Comparison of ENCODE assay signal across 13 mouse cellular contexts in genomic region chr7:130037573-130037925, GRCm38 (mm10).
A peak's percentile ranks its signal among the peaks of the same experiment; 100 is the strongest.
DNase-seq lines count a peak whose midpoint lies in the region; ATAC-seq lines count a peak whose summit lies in the region.
"Had no signal": no experiment of that assay in that cellular context is flagged by ENCODE, and none has a peak within 500 bp of the region (broad histone marks: within the 10 kb centered on the region; RNA-seq: fewer than 3 reads in every experiment).

No protein-coding gene starts in this region.

- H3K4me3 ChIP-seq in embryonic facial prominence, embryonic 14.5 days (ENCODE audit: low read depth, low read length), result no peak overlapping the region
- H3K4me3 ChIP-seq: heart, embryonic 15.5 days; megakaryocyte, embryonic 14.5 days; myocyte had no signal

- no peaks in the 10 kb centered on the region for H3K27me3 ChIP-seq in embryonic facial prominence, embryonic 14.5 days (replicated peaks; ENCODE audit: control insufficient read depth, insufficient read depth, low read length)
- H3K27me3 ChIP-seq: heart, embryonic 15.5 days; megakaryocyte, embryonic 14.5 days had no signal

- H3K9ac ChIP-seq in embryonic facial prominence, embryonic 14.5 days (ENCODE audit: low read depth, low read length), result no peak overlapping the region
- H3K9ac ChIP-seq: heart, embryonic 15.5 days had no signal

- peak; percentile 9 to 14 for DNase-seq in heart, postnatal 36 days
- no peak for DNase-seq in heart, postnatal 10 days
- DNase-seq in adipocyte (ENCODE audit: low spot score), result peak; percentile 66
- DNase-seq in embryonic facial prominence, embryonic 14.5 days (ENCODE audit: low spot score), result no peak
- peak; percentile 21 for DNase-seq in skeletal muscle tissue, adult 2 months (ENCODE audit: low read depth, low spot score)
- no peak for DNase-seq in Muller cell, postnatal 12 days (ENCODE audit: inconsistent ontology term)
- DNase-seq in thymus, postnatal 0 days (ENCODE audit: low spot score), result no peak
- DNase-seq: cerebellum, adult 18-20 months; kidney, adult 9 months; thymus, postnatal 25 days had no signal

- peak overlapping the region; percentile 78 for H3K27ac ChIP-seq in embryonic facial prominence, embryonic 14.5 days (replicated peaks; ENCODE audit: low read depth, low read length)
- H3K27ac ChIP-seq: heart, embryonic 15.5 days had no signal

- intact Hi-C loops in heart, postnatal 36 days (cut with DNase I), result no loop called here
- intact Hi-C loops in heart, postnatal 10 days (cut with DNase I), result no loop called here

- no peaks in the 10 kb centered on the region for H3K9me3 ChIP-seq in embryonic facial prominence, embryonic 14.5 days (ENCODE audit: control insufficient read depth, low read length)
- H3K9me3 ChIP-seq: heart, embryonic 15.5 days had no signal

- ATAC-seq in embryonic facial prominence, embryonic 14.5 days (ENCODE audit: low read depth), result no peak

- no peak overlapping the region for H3K4me2 ChIP-seq in embryonic facial prominence, embryonic 14.5 days (ENCODE audit: low read depth, low read length)
- H3K4me2 ChIP-seq: heart, embryonic 15.5 days had no signal

- 73% methylated on average over 4 of the region's 4 CpGs for WGBS in embryonic facial prominence, embryonic 14.5 days

- peaks cover 12% of the 10 kb centered on the region; the same call in 1 of the 2 replicates for H3K4me1 ChIP-seq in embryonic facial prominence, embryonic 14.5 days (ENCODE audit: control insufficient read depth, insufficient read depth, low read length)
- H3K4me1 ChIP-seq: megakaryocyte, embryonic 14.5 days had no signal

- no peaks in the 10 kb centered on the region for H3K36me3 ChIP-seq in embryonic facial prominence, embryonic 14.5 days (ENCODE audit: control insufficient read depth, insufficient read depth, low read length)
- H3K36me3 ChIP-seq: heart, embryonic 15.5 days had no signal

Comparison
In these comparisons a context has a peak if more than half of its experiments do, and no peak if none do; other contexts are left out.
1. DNase-seq: peak in heart, postnatal 36 days (2 of 2), adipocyte (single experiment) and skeletal muscle tissue, adult 2 months (single experiment); none in heart, postnatal 10 days (0 of 2), embryonic facial prominence, embryonic 14.5 days (single experiment), Muller cell, postnatal 12 days (single experiment) and thymus, postnatal 0 days (single experiment).